Mouse (Mus musculus) lung, embryonic 15.5 days (tissue): ENCODE measurements around the gene Patj. TPM values are rescaled to one million over a fixed set of nuclear protein-coding genes. Genes with fewer than 3 reads are reported as not detected.

Experiments used
- ATAC-seq: fragments of 200-750 bp; cut with Nextera tagmentation; 2 replicates; pipeline ENCODE4 v1.8.0; 2017; ENCODE audit warnings: moderate number of reproducible peaks, borderline replicate concordance; ENCODE audit not compliant: low FRiP score, low TSS enrichment; ENCODE audit errors: extremely low read depth
- H3K27ac ChIP-seq: fragments of 300-500 bp; sonication (generic); 2 replicates; pipeline ENCODE4 v1.5.1; 2015; ENCODE audit warnings: moderate library complexity, mild to moderate bottlenecking, inconsistent platforms
- H3K27me3 ChIP-seq: fragments of 300-500 bp; sonication (generic); 2 replicates; pipeline ENCODE4 v1.6.1; 2015; ENCODE audit warnings: inconsistent platforms
- H3K36me3 ChIP-seq: fragments of 300-500 bp; sonication (generic); 2 replicates; pipeline ENCODE4 v1.6.1; 2015; ENCODE audit warnings: inconsistent platforms
- H3K4me1 ChIP-seq: fragments of 300-500 bp; sonication (generic); 2 replicates; pipeline ENCODE4 v1.6.1; 2015; ENCODE audit warnings: inconsistent platforms
- H3K4me2 ChIP-seq: fragments of 300-500 bp; sonication (generic); 2 replicates; pipeline ENCODE4 v1.6.1; 2015; ENCODE audit warnings: inconsistent platforms, mild to moderate bottlenecking, moderate library complexity
- H3K4me3 ChIP-seq: fragments of 300-500 bp; sonication (generic); 2 replicates; pipeline ENCODE4 v1.5.1; 2015; ENCODE audit warnings: mild to moderate bottlenecking, inconsistent platforms
- H3K9ac ChIP-seq: fragments of 300-500 bp; sonication (generic); 2 replicates; pipeline ENCODE4 v1.6.1; 2015; ENCODE audit warnings: inconsistent platforms
- H3K9me3 ChIP-seq: fragments of 300-500 bp; sonication (generic); 2 replicates; pipeline ENCODE4 v1.6.1; 2016; ENCODE audit warnings: inconsistent platforms
- WGBS: fragments of 180-500 bp; shearing (Covaris S2); methylation state at CpG from one replicate; pipeline ENCODE4 v1.1.7; 2015; 5-methylcytosine and 5-hydroxymethylcytosine counted together
- polyA plus RNA-seq: library from polyadenylated mRNA; unstranded; fragments of >200 nt; fragmentation: Nextera tagmentation; extraction: Ambion mirVana; gene quantifications from 2 replicates; pipeline ENCODE4 v1.2.1, GENCODE M21; 2015

Gene Patj
- polyA plus RNA-seq, 1 experiment from 2014 or later: 23.8 TPM

- Histone ChIP-seq H3K4me2 (no peak overlapping the region), H3K9me3 (no peaks in the 10 kb centered on the region), H3K4me1 (no peaks in the 10 kb centered on the region), H3K36me3 (0 out of 2 replicates have a peak, but pooled peaks cover 3% of the 10 kb centered on the region), H3K27me3 (no peaks in the 10 kb centered on the region), H3K4me3 (no peak overlapping the region), H3K9ac (no peak overlapping the region), H3K27ac (no peak overlapping the region)
- no peak for ATAC-seq
- WGBS: 80% methylated on average over 4 of the region's 4 CpGs
Observed at GRCm38 (mm10) chr4:98486901-98487300, 91.3 kb downstream of the Patj start.

GRCm38 (mm10) chr4:98489386-98489785 is 93.8 kb downstream of the Patj start:
- 24% methylated on average over 1 of the region's 1 CpGs for WGBS
- no peaks in the 10 kb centered on the region for H3K27me3 ChIP-seq
- H3K27ac ChIP-seq: no peak overlapping the region
- H3K9ac ChIP-seq: no peak overlapping the region
- H3K4me1 ChIP-seq: no peaks in the 10 kb centered on the region
- H3K36me3 ChIP-seq: 0 out of 2 replicates have a peak, but pooled peaks cover 3% of the 10 kb centered on the region
- ATAC-seq: no peak
- H3K4me3 ChIP-seq: no peak overlapping the region
- no peak overlapping the region for H3K4me2 ChIP-seq
- no peaks in the 10 kb centered on the region for H3K9me3 ChIP-seq

GRCm38 (mm10) chr4:98498341-98498740 is 102.8 kb downstream of the Patj start:
- Histone ChIP-seq H3K4me1 (no peaks in the 10 kb centered on the region), H3K27ac (no peak overlapping the region), H3K27me3 (no peaks in the 10 kb centered on the region), H3K9ac (no peak overlapping the region), H3K4me2 (no peak overlapping the region), H3K4me3 (no peak overlapping the region), H3K9me3 (no peaks in the 10 kb centered on the region), H3K36me3 (peaks cover 4% of the 10 kb centered on the region; the same call in 1 of the 2 replicates)
- WGBS: 87% methylated on average over 4 of the region's 4 CpGs
- ATAC-seq: no peak

GRCm38 (mm10) chr4:98500182-98500581 is 104.6 kb downstream of the Patj start:
- no peak overlapping the region for H3K4me3 ChIP-seq
- H3K36me3 ChIP-seq: peaks cover 4% of the 10 kb centered on the region; the same call in 1 of the 2 replicates
- H3K27ac ChIP-seq: no peak overlapping the region
- H3K4me1 ChIP-seq: no peaks in the 10 kb centered on the region
- H3K27me3 ChIP-seq: no peaks in the 10 kb centered on the region
- no peak for ATAC-seq
- H3K4me2 ChIP-seq: no peak overlapping the region
- H3K9me3 ChIP-seq: no peaks in the 10 kb centered on the region
- WGBS: 63% methylated on average over 5 of the region's 5 CpGs
- H3K9ac ChIP-seq: no peak overlapping the region

- no peak overlapping the region for H3K9ac ChIP-seq
- no peak for ATAC-seq
- peaks cover 4% of the 10 kb centered on the region; the same call in 1 of the 2 replicates for H3K36me3 ChIP-seq
- no peaks in the 10 kb centered on the region for H3K4me1 ChIP-seq
- H3K27me3 ChIP-seq: no peaks in the 10 kb centered on the region
- H3K9me3 ChIP-seq: no peaks in the 10 kb centered on the region
- H3K27ac ChIP-seq: no peak overlapping the region
- H3K4me2 ChIP-seq: no peak overlapping the region
- no peak overlapping the region for H3K4me3 ChIP-seq
- WGBS: 68% methylated on average over 2 of the region's 2 CpGs
Observed at GRCm38 (mm10) chr4:98500875-98501274, 105.3 kb downstream of the Patj start.

GRCm38 (mm10) chr4:98504743-98505142 is 109.2 kb downstream of the Patj start:
- no peak for ATAC-seq
- WGBS: 44% methylated on average over 3 of the region's 3 CpGs
- Histone ChIP-seq H3K27me3 (no peaks in the 10 kb centered on the region), H3K27ac (no peak overlapping the region), H3K4me3 (no peak overlapping the region), H3K4me1 (no peaks in the 10 kb centered on the region), H3K9me3 (no peaks in the 10 kb centered on the region), H3K36me3 (no peaks in the 10 kb centered on the region), H3K9ac (no peak overlapping the region), H3K4me2 (no peak overlapping the region)

GRCm38 (mm10) chr4:98508471-98509271 is 113.1 kb downstream of the Patj start:
- ATAC-seq: no peak
- 75% methylated on average over 11 of the region's 11 CpGs for WGBS
- Histone ChIP-seq H3K4me2 (no peak overlapping the region), H3K36me3 (no peaks in the 10 kb centered on the region), H3K27ac (no peak overlapping the region), H3K9me3 (no peaks in the 10 kb centered on the region), H3K4me1 (peaks cover 12% of the 10 kb centered on the region; the same call in 1 of the 2 replicates), H3K27me3 (no peaks in the 10 kb centered on the region), H3K9ac (no peak overlapping the region), H3K4me3 (no peak overlapping the region)

GRCm38 (mm10) chr4:98509939-98510338 is 114.4 kb downstream of the Patj start:
- H3K9me3 ChIP-seq: no peaks in the 10 kb centered on the region
- H3K27ac ChIP-seq: no peak overlapping the region
- no peak overlapping the region for H3K4me3 ChIP-seq
- H3K4me2 ChIP-seq: no peak overlapping the region
- H3K9ac ChIP-seq: no peak overlapping the region
- WGBS: 77% methylated on average over 5 of the region's 5 CpGs
- H3K27me3 ChIP-seq: no peaks in the 10 kb centered on the region
- ATAC-seq: no peak
- peaks cover 12% of the 10 kb centered on the region; the same call in 1 of the 2 replicates for H3K4me1 ChIP-seq
- H3K36me3 ChIP-seq: no peaks in the 10 kb centered on the region

- Histone ChIP-seq H3K9me3 (no peaks in the 10 kb centered on the region), H3K27me3 (no peaks in the 10 kb centered on the region), H3K4me3 (no peak overlapping the region), H3K36me3 (no peaks in the 10 kb centered on the region), H3K27ac (peak overlapping the region; percentile 27; the same call in 1 of the 2 replicates), H3K9ac (no peak overlapping the region), H3K4me2 (no peak overlapping the region), H3K4me1 (peaks cover 12% of the 10 kb centered on the region; the same call in 1 of the 2 replicates)
- WGBS: 44% methylated on average over 2 of the region's 2 CpGs
- peak; percentile 65 for ATAC-seq
Observed at GRCm38 (mm10) chr4:98511296-98511695, 115.7 kb downstream of the Patj start.

GRCm38 (mm10) chr4:98511964-98512743 is 116.6 kb downstream of the Patj start:
- 83% methylated on average over 10 of the region's 10 CpGs for WGBS
- H3K27ac ChIP-seq: 0 out of 2 replicates have a peak overlapping the region, but pooled peaks have one; percentile 27
- no peak for ATAC-seq

GRCm38 (mm10) chr4:98520492-98520891 is 124.9 kb downstream of the Patj start:
- H3K36me3 ChIP-seq: peaks cover 6% of the 10 kb centered on the region; the same call in 1 of the 2 replicates
- no peak overlapping the region for H3K9ac ChIP-seq
- no peaks in the 10 kb centered on the region for H3K4me1 ChIP-seq
- no peak overlapping the region for H3K4me2 ChIP-seq
- no peak overlapping the region for H3K4me3 ChIP-seq
- ATAC-seq: no peak
- 70% methylated on average over 6 of the region's 6 CpGs for whole genome bisulfite sequencing
- H3K27ac ChIP-seq: no peak overlapping the region
- no peaks in the 10 kb centered on the region for H3K27me3 ChIP-seq
- H3K9me3 ChIP-seq: no peaks in the 10 kb centered on the region

More at GRCm38 (mm10) chr4:98511964-98512743, 116.6 kb downstream of the Patj start:
- no peak overlapping the region for H3K4me2 ChIP-seq
- H3K4me1 ChIP-seq: peaks cover 12% of the 10 kb centered on the region; the same call in 1 of the 2 replicates
- H3K27me3 ChIP-seq: no peaks in the 10 kb centered on the region
- no peak overlapping the region for H3K4me3 ChIP-seq
- H3K9ac ChIP-seq: no peak overlapping the region
- no peaks in the 10 kb centered on the region for H3K9me3 ChIP-seq
- no peaks in the 10 kb centered on the region for H3K36me3 ChIP-seq

- Histone ChIP-seq H3K27me3 (no peaks in the 10 kb centered on the region), H3K36me3 (peaks cover 3% of the 10 kb centered on the region; the same call in 1 of the 2 replicates), H3K4me3 (no peak overlapping the region), H3K9ac (no peak overlapping the region), H3K27ac (no peak overlapping the region), H3K4me2 (no peak overlapping the region), H3K4me1 (no peaks in the 10 kb centered on the region), H3K9me3 (no peaks in the 10 kb centered on the region)
- WGBS: 92% methylated on average over 10 of the region's 10 CpGs
- no peak for ATAC-seq
Observed at GRCm38 (mm10) chr4:98524525-98524924, 128.9 kb downstream of the Patj start.
